Mouse (Mus musculus): ENCODE data around the gene Lrguk.

Lrguk gene

GRCm38 (mm10) chr6:34176111-34176863, 147.0 kb downstream of the Lrguk start:
- DNase-seq (ENCODE audit: low read depth): no peak

- peak; percentile 92 for DNase-seq (ENCODE audit: low read depth)
Observed at GRCm38 (mm10) chr6:34176864-34177247, 147.6 kb downstream of the Lrguk start, which contains the start of gene Slc35b4. Gene Slc35b4 (minus strand): TSS chr6:34177111.

GRCm38 (mm10) chr6:34179007-34179406, 149.8 kb downstream of the Lrguk start:
- no peak for DNase-seq (ENCODE audit: low read depth)

GRCm38 (mm10) chr6:34179911-34180310, 150.7 kb downstream of the Lrguk start:
- no peak for DNase-seq (ENCODE audit: low read depth)

GRCm38 (mm10) chr6:34181961-34182360, 152.7 kb downstream of the Lrguk start:
- no peak for DNase-seq (ENCODE audit: low read depth)

GRCm38 (mm10) chr6:34183326-34183725, 154.1 kb downstream of the Lrguk start:
- DNase-seq (ENCODE audit: low read depth): no peak
